Mouse (Mus musculus) embryonic facial prominence, embryonic 14.5 days (tissue): ENCODE measurements around the gene Ankrd34a. TPM values are rescaled to one million over a fixed set of nuclear protein-coding genes. Genes with fewer than 3 reads are reported as not detected.

Experiments
- ATAC-seq: fragments of 200-750 bp; cut with Nextera tagmentation; 2 replicates; pipeline ENCODE4 v1.8.0; 2017; ENCODE audit warnings: low read depth, moderate number of reproducible peaks, moderate TSS enrichment
- DNase-seq: peaks from one replicate; pipeline ENCODE4 v3.0.0-alpha.2; 2015; ENCODE audit warnings: low spot score
- H3K27ac ChIP-seq: fragments of 300-500 bp; sonication (generic); replicated peaks from 2 replicates; pipeline ENCODE4 v1.5.1; 2014; ENCODE audit warnings: low read depth, mild to moderate bottlenecking, low read length, moderate library complexity
- H3K27me3 ChIP-seq: fragments of 300-500 bp; sonication (generic); replicated peaks from 2 replicates; pipeline ENCODE4 v1.6.1; 2014; ENCODE audit warnings: low read length; ENCODE audit not compliant: control insufficient read depth, insufficient read depth
- H3K36me3 ChIP-seq: fragments of 300-500 bp; sonication (generic); 2 replicates; pipeline ENCODE4 v1.6.1; 2014; ENCODE audit warnings: low read length, mixed read lengths; ENCODE audit not compliant: control insufficient read depth, insufficient read depth
- H3K4me1 ChIP-seq: fragments of 300-500 bp; sonication (generic); 2 replicates; pipeline ENCODE4 v1.6.1; 2014; ENCODE audit warnings: antibody characterized with exemption, low read length; ENCODE audit not compliant: control insufficient read depth, insufficient read depth
- H3K4me2 ChIP-seq: fragments of 300-500 bp; sonication (generic); 2 replicates; pipeline ENCODE4 v1.6.1; 2014; ENCODE audit warnings: low read depth, mild to moderate bottlenecking, low read length, moderate library complexity, mixed read lengths
- H3K4me3 ChIP-seq: fragments of 300-500 bp; sonication (generic); 2 replicates; pipeline ENCODE4 v1.5.1; 2014; ENCODE audit warnings: low read depth, mild to moderate bottlenecking, low read length
- H3K9ac ChIP-seq: fragments of 300-500 bp; sonication (generic); 2 replicates; pipeline ENCODE4 v1.6.1; 2014; ENCODE audit warnings: low read depth, mild to moderate bottlenecking, low read length, moderate library complexity, mixed read lengths
- H3K9me3 ChIP-seq: fragments of 300-500 bp; sonication (generic); 2 replicates; pipeline ENCODE4 v1.6.1; 2016; ENCODE audit warnings: low read length; ENCODE audit not compliant: control insufficient read depth
- WGBS: fragments of 180-500 bp; shearing (Covaris S2); extraction: QIAGEN DNeasy Blood & Tissue Kit; methylation state at CpG from one replicate; pipeline ENCODE4 v1.1.7; 2014; 5-methylcytosine and 5-hydroxymethylcytosine counted together
- polyA plus RNA-seq: library from polyadenylated mRNA; unstranded; fragments of >200 nt; fragmentation: Nextera tagmentation; extraction: Ambion mirVana; gene quantifications from 2 replicates; pipeline ENCODE4 v1.2.1, GENCODE M21; 2014

The Ankrd34a gene
- polyA plus RNA-seq, 1 experiment from 2014 or later = 3.0 TPM

GRCm38 (mm10) chr3:96575272-96575984, 21.0 kb upstream of the Ankrd34a start:
- 85% methylated on average over 8 of the region's 8 CpGs for WGBS
- Histone ChIP-seq H3K4me1 (peaks cover 8% of the 10 kb centered on the region), H3K27ac (peak overlapping the region; percentile 72; the same call in 1 of the 2 replicates), H3K27me3 (no peaks in the 10 kb centered on the region), H3K9me3 (no peaks in the 10 kb centered on the region), H3K36me3 (peaks cover 5% of the 10 kb centered on the region; the same call in 1 of the 2 replicates), H3K4me2 (no peak overlapping the region), H3K9ac (no peak overlapping the region), H3K4me3 (no peak overlapping the region)
- no peak for ATAC-seq
- DNase-seq = no peak

- H3K4me3 ChIP-seq = peak overlapping the region; percentile 3; the same call in 1 of the 2 replicates
- no peak overlapping the region for H3K9ac ChIP-seq
- H3K9me3 ChIP-seq = no peaks in the 10 kb centered on the region
- no peaks in the 10 kb centered on the region for H3K27me3 ChIP-seq
- H3K4me1 ChIP-seq = peaks cover 8% of the 10 kb centered on the region
- H3K36me3 ChIP-seq = peaks cover 5% of the 10 kb centered on the region; the same call in 1 of the 2 replicates
- ATAC-seq = peak; percentile 17
- DNase-seq = peak; percentile 82
- peak overlapping the region; percentile 72 for H3K27ac ChIP-seq
- WGBS = 38% methylated on average over 14 of the region's 14 CpGs
- H3K4me2 ChIP-seq = peak overlapping the region; percentile 41
Observed at GRCm38 (mm10) chr3:96576005-96576658, 20.3 kb upstream of the Ankrd34a start.

GRCm38 (mm10) chr3:96576690-96577541, 19.5 kb upstream of the Ankrd34a start, which contains the start of gene Gm16253:
Gene Gm16253 (plus strand): TSS chr3:96576984.
- WGBS = 26% methylated on average over 17 of the region's 17 CpGs

GRCm38 (mm10) chr3:96577566-96577965, 18.9 kb upstream of the Ankrd34a start:
- no peaks in the 10 kb centered on the region for H3K27me3 ChIP-seq
- H3K27ac ChIP-seq = peak overlapping the region; percentile 72
- peaks cover 5% of the 10 kb centered on the region; the same call in 1 of the 2 replicates for H3K36me3 ChIP-seq
- ATAC-seq (no peak), DNase-seq (no peak)
- no peak overlapping the region for H3K9ac ChIP-seq
- peak overlapping the region; percentile 41; the same call in 1 of the 2 replicates for H3K4me2 ChIP-seq
- H3K9me3 ChIP-seq = no peaks in the 10 kb centered on the region
- peaks cover 8% of the 10 kb centered on the region for H3K4me1 ChIP-seq
- 75% methylated on average over 4 of the region's 4 CpGs for WGBS
- no peak overlapping the region for H3K4me3 ChIP-seq

More at GRCm38 (mm10) chr3:96576690-96577541, 19.5 kb upstream of the Ankrd34a start, which contains the start of gene Gm16253:
- Histone ChIP-seq H3K36me3 (peaks cover 5% of the 10 kb centered on the region; the same call in 1 of the 2 replicates), H3K4me3 (peak within 1 kb of the TSS; percentile 3; the same call in 1 of the 2 replicates), H3K27me3 (no peaks in the 10 kb centered on the region), H3K4me1 (peaks cover 8% of the 10 kb centered on the region), H3K9me3 (no peaks in the 10 kb centered on the region), H3K4me2 (peak within 1 kb of the TSS; percentile 41), H3K9ac (0 out of 2 replicates have a peak within 1 kb of the TSS, but pooled peaks have one; percentile 45), H3K27ac (peak within 1 kb of the TSS; percentile 72)
- DNase-seq = peak; percentile 97
- peak; percentile 94 for ATAC-seq

- Histone ChIP-seq H3K36me3 (peaks cover 5% of the 10 kb centered on the region; the same call in 1 of the 2 replicates), H3K4me2 (no peak overlapping the region), H3K4me3 (no peak overlapping the region), H3K4me1 (peaks cover 8% of the 10 kb centered on the region), H3K27me3 (no peaks in the 10 kb centered on the region), H3K9ac (no peak overlapping the region), H3K27ac (no peak overlapping the region), H3K9me3 (no peaks in the 10 kb centered on the region)
- DNase-seq = no peak
- WGBS = 79% methylated on average over 12 of the region's 12 CpGs
- ATAC-seq = no peak
Observed at GRCm38 (mm10) chr3:96578561-96579238, 17.7 kb upstream of the Ankrd34a start.

- H3K9ac ChIP-seq = no peak overlapping the region
- H3K4me3 ChIP-seq = no peak overlapping the region
- WGBS = 67% methylated on average over 4 of the region's 4 CpGs
- DNase-seq (no peak), ATAC-seq (no peak)
- H3K27me3 ChIP-seq = no peaks in the 10 kb centered on the region
- H3K9me3 ChIP-seq = no peaks in the 10 kb centered on the region
- no peak overlapping the region for H3K27ac ChIP-seq
- H3K4me2 ChIP-seq = no peak overlapping the region
- peaks cover 8% of the 10 kb centered on the region for H3K4me1 ChIP-seq
- H3K36me3 ChIP-seq = peaks cover 5% of the 10 kb centered on the region; the same call in 1 of the 2 replicates
Observed at GRCm38 (mm10) chr3:96579239-96579750, 17.1 kb upstream of the Ankrd34a start.

GRCm38 (mm10) chr3:96579885-96580454, 16.5 kb upstream of the Ankrd34a start:
- Histone ChIP-seq H3K27ac (no peak overlapping the region), H3K4me1 (peaks cover 8% of the 10 kb centered on the region), H3K36me3 (peaks cover 5% of the 10 kb centered on the region; the same call in 1 of the 2 replicates), H3K4me3 (peak overlapping the region; percentile 31), H3K27me3 (no peaks in the 10 kb centered on the region), H3K9ac (peak overlapping the region; percentile 61), H3K4me2 (peak overlapping the region; percentile 56), H3K9me3 (no peaks in the 10 kb centered on the region)
- 8% methylated on average over 16 of the region's 16 CpGs for WGBS
- peak; percentile 93 for DNase-seq
- peak; percentile 81 for ATAC-seq
